Mouse (Mus musculus) ES-Bruce4 (cell line): ENCODE data around the gene Hbq1b.
"Not testable (repeated sequence)": the region's sequence is repeated elsewhere in the genome, so short reads cannot be mapped to it uniquely, and the experiment has no call there.

Experiments used
- CTCF ChIP-seq: IDR thresholded peaks from one replicate; pipeline ENCODE4 v1.8.1; 2011; ENCODE audit warnings: low read depth, low read length
- POLR2A ChIP-seq: IDR thresholded peaks from one replicate; pipeline ENCODE4 v1.8.1; 2011; ENCODE audit warnings: low read length; ENCODE audit not compliant: insufficient read depth

DNA sequence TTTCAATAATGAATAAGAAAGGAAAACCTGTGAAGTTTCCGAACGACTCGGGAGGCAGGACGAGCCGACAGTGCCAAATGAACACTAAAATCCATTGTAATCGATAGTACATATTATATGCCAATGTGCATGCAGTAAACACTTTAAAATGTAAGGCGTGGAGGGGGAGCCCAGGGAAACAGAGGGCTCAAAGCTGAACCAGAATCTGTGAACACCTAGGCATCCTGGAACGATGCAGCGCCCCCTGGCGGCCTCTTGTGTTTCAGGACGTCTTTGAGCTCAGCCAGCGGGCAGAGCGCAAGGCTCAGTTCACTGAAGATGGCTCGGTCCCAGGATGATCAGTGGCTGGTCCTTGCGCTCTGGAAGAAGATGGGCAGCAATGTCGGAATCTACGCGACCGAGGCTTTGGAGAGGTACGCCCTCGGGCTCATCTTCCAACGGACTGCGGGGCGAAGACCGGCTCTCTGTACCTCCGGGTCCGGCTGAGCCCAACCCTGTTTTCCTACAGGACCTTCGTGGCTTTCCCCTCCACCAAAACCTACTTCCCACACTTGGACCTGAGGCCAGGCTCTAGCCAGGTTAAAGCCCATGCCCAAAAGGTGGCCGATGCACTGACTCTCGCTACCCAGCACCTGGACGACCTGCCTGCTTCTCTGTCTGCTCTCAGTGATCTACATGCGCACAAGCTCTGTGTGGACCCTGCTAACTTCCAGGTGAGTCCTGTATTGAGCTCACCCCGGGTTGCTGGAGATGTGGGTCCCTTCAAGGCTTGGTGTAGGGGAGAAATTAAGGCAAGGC is at the start of gene Hbq1b:
- not testable (repeated sequence) for TF ChIP-seq POLR2A
- peak; percentile 56 for TF ChIP-seq CTCF
